Mouse (Mus musculus) megakaryocyte, embryonic 14.5 days (primary cell): ENCODE results near the gene Nfatc3. TPM values are rescaled to one million over a fixed set of nuclear protein-coding genes. Genes with fewer than 3 reads are reported as not detected.
A peak's percentile ranks its signal among the peaks of the same experiment; 100 is the strongest.

ENCODE experiments used
- H3K27me3 ChIP-seq: replicated peaks from 2 replicates; pipeline ENCODE3; 2012; ENCODE audit warnings: inconsistent platforms
- H3K36me3 ChIP-seq: replicated peaks from 2 replicates; pipeline ENCODE3; 2012; ENCODE audit warnings: low read length, inconsistent platforms, mixed read lengths
- H3K4me1 ChIP-seq: 2 replicates; pipeline ENCODE4 v1.6.1; 2012; ENCODE audit warnings: inconsistent platforms
- H3K4me3 ChIP-seq: replicated peaks from 2 replicates; pipeline ENCODE3; 2012; ENCODE audit warnings: moderate library complexity, mild to moderate bottlenecking, inconsistent platforms
- H3K9me3 ChIP-seq: 2 replicates; pipeline ENCODE4 v1.6.1; 2012; ENCODE audit warnings: inconsistent platforms
- FLI1 ChIP-seq: IDR thresholded peaks from 2 replicates; pipeline ENCODE4 v1.6.1; 2012; ENCODE audit warnings: low read length, inconsistent platforms, mixed read lengths
- GATA1 ChIP-seq: IDR thresholded peaks from 3 replicates; pipeline ENCODE4 v1.6.1; 2012; ENCODE audit warnings: mixed read lengths, low read length, inconsistent platforms, borderline replicate concordance
- polyA plus RNA-seq: library from polyadenylated mRNA; stranded (reverse); fragments of >175 nt; gene quantifications from 2 replicates; pipeline ENCODE4 v1.2.3, GENCODE M21; 2012; ENCODE audit warnings: low replicate concordance; ENCODE audit not compliant: insufficient read depth

Gene Nfatc3
- polyA plus RNA-seq, 1 experiment: 1.7 TPM

- TF ChIP-seq FLI1 (no peak), GATA1 (no peak)
- H3K27me3 ChIP-seq: peaks cover 30% of the 10 kb centered on the region
- no peak overlapping the region for H3K4me3 ChIP-seq
- peaks cover 54% of the 10 kb centered on the region for H3K36me3 ChIP-seq
- peaks cover 90% of the 10 kb centered on the region for H3K4me1 ChIP-seq
- H3K9me3 ChIP-seq: no peaks in the 10 kb centered on the region
These were observed 74.9 kb downstream of the Nfatc3 start for GRCm38 (mm10) chr8:106133526-106133925.

- H3K4me1 ChIP-seq: peaks cover 91% of the 10 kb centered on the region
- H3K36me3 ChIP-seq: peaks cover 50% of the 10 kb centered on the region
- peaks cover 30% of the 10 kb centered on the region for H3K27me3 ChIP-seq
- no peaks in the 10 kb centered on the region for H3K9me3 ChIP-seq
- H3K4me3 ChIP-seq: no peak overlapping the region
- no peak for TF ChIP-seq FLI1
These were observed 75.3 kb downstream of the Nfatc3 start for GRCm38 (mm10) chr8:106133946-106134345.

DNA sequence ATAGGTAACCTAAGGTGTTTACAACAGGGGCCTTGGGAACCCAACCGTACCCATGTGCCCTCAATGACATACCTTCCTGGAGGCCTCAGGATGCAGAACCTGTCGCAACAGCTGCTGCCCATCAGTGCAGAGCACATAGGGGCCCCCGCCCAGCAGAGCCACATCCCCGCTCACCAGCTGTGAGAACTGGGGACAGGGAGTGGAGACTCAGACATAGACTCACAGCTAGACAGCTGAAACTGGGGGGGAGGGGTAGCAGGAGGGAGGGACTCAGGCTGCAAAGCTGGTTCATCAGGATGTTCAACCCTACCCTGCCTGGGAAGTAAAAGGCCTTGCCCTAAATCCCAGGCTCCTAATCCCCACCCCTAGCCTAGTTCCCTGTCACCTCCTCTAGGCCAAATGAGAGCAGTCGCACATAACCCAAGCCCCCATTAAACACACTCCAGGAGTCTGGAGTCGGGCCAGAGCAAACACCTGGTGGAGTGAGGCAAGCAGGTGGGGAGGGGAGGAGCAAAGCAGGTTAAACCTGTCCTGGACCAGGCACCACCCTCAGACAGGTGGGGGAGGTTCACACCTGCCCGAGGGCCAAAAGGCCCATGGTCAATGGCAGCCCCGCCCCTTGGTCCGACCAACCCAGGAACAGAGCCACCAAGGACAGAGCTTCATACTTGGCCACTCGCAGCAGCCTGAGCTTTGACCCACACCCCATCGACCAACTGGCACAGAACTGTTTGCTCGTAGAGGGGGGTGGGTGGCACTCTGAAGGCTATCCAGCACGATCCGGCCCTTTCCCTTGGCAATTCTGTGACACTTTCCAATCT is 76.3 kb downstream of the Nfatc3 start:
- TF ChIP-seq FLI1 (no peak), GATA1 (no peak)
- peaks cover 39% of the 10 kb centered on the region for H3K36me3 ChIP-seq
- H3K4me1 ChIP-seq: peaks cover 87% of the 10 kb centered on the region
- peaks cover 30% of the 10 kb centered on the region for H3K27me3 ChIP-seq
- H3K9me3 ChIP-seq: no peaks in the 10 kb centered on the region
- H3K4me3 ChIP-seq: no peak overlapping the region

GRCm38 (mm10) chr8:106135672-106136071 is 77.0 kb downstream of the Nfatc3 start:
- no peaks in the 10 kb centered on the region for H3K9me3 ChIP-seq
- peak overlapping the region; percentile 93 for H3K4me3 ChIP-seq
- TF ChIP-seq GATA1: no peak
- TF ChIP-seq FLI1: no peak
- peaks cover 88% of the 10 kb centered on the region for H3K4me1 ChIP-seq
- peaks cover 32% of the 10 kb centered on the region for H3K36me3 ChIP-seq
- H3K27me3 ChIP-seq: peaks cover 30% of the 10 kb centered on the region

DNA sequence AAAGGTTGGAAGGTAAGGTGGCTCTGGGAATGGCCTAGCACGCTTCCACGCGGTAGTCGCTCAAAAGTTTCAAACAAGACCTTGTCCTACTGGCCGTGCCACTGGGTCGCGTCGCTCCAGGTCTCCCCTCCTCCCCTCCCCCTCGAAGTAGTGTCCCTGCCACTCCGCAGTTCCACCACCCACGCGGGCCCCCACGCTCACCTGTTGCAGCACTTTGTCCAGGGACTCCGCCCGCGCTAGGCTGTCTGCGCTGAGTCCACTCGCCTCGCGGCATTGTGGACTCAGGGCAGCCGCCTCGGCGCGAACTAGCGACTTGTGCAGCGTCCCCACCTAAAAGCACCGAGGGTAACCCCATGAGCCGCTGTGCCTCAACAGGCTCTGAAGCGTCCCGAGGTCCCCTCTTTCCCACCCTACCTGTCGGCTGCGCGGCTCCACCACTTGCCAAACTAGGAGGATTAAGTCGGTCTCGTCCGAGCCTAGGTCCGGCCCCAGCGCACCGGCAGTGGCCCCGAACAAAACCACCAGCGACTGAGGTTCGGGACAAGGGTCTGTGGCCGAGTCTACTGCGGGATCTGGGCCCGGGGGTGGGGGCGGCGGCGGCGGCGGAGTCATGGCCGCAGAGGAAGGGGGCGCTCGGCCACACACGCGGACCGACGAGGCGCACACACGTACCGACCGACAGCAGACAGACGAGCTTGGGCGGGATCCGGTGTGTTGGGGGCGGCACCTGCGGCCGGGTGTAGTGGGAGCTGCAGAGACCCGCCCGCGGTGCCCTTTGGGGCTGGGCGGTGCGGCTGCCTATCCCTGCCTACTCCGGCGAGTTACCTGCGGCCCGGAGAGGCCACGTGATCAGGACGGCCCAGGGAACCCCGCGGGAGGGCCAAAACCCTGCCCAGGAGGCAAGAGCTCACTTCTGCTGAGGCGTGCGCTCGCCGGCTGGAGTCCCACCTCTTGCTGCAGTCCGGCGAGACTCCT is 77.8 kb downstream of the Nfatc3 start, which contains the start of gene Esrp2:
Gene Esrp2, minus strand, starts transcription at position 819 of the 975 bp plus-strand sequence.
- Histone ChIP-seq H3K27me3 (peaks cover 30% of the 10 kb centered on the region), H3K4me1 (peaks cover 86% of the 10 kb centered on the region)

GRCm38 (mm10) chr8:106137218-106137905 is 78.7 kb downstream of the Nfatc3 start:
- no peaks in the 10 kb centered on the region for H3K9me3 ChIP-seq
- H3K4me1 ChIP-seq: peaks cover 84% of the 10 kb centered on the region
- peaks cover 15% of the 10 kb centered on the region for H3K36me3 ChIP-seq
- H3K27me3 ChIP-seq: peaks cover 30% of the 10 kb centered on the region
- peak overlapping the region; percentile 93 for H3K4me3 ChIP-seq
- TF ChIP-seq GATA1 (no peak), FLI1 (no peak)

More for the DNA sequence above, 77.8 kb downstream of the Nfatc3 start, which contains the start of gene Esrp2:
- TF ChIP-seq FLI1: no peak
- no peak for TF ChIP-seq GATA1
- Histone ChIP-seq H3K9me3 (no peaks in the 10 kb centered on the region), H3K36me3 (peaks cover 25% of the 10 kb centered on the region), H3K4me3 (peak within 1 kb of the TSS; percentile 93)

DNA sequence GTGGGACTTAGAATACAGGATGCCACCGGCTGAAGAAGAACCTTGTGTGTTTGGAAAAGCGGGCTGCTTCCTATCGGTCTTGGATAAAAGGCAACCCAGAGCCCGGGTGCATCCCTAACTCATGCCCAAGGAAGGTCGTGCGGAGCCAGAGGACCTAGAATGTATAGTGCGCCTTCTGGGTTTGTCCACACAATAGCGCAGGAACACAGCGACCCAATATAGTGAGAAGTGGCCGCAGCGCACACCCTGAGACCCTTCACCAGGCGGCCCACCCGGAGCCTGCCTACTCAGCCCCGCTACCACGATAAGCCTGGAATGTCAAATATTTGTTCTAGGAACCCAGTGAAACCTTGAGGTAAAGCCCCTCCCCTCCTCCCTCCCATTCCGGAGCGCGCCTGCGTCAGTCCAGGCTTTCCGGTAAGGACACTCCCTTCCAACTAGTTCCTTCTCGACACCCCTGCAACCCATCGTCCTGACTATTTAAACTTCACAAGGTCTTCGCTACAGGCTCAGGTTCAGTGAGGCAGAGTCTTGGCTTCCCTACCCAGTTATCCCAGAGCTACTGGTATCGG is 79.4 kb downstream of the Nfatc3 start:
- TF ChIP-seq GATA1 (no peak), FLI1 (no peak)
- peak overlapping the region; percentile 93 for H3K4me3 ChIP-seq
- H3K9me3 ChIP-seq: no peaks in the 10 kb centered on the region
- H3K36me3 ChIP-seq: peaks cover 9% of the 10 kb centered on the region
- peaks cover 78% of the 10 kb centered on the region for H3K4me1 ChIP-seq
- peaks cover 30% of the 10 kb centered on the region for H3K27me3 ChIP-seq

- peaks cover 29% of the 10 kb centered on the region for H3K27me3 ChIP-seq
- H3K36me3 ChIP-seq: peaks cover 3% of the 10 kb centered on the region
- peak overlapping the region; percentile 93 for H3K4me3 ChIP-seq
- TF ChIP-seq GATA1 (no peak), FLI1 (no peak)
- H3K9me3 ChIP-seq: no peaks in the 10 kb centered on the region
- peaks cover 72% of the 10 kb centered on the region for H3K4me1 ChIP-seq
These were observed 80.0 kb downstream of the Nfatc3 start for GRCm38 (mm10) chr8:106138616-106139015.

- Histone ChIP-seq H3K4me3 (no peak overlapping the region), H3K4me1 (peaks cover 66% of the 10 kb centered on the region), H3K36me3 (no peaks in the 10 kb centered on the region), H3K27me3 (peaks cover 22% of the 10 kb centered on the region), H3K9me3 (no peaks in the 10 kb centered on the region)
- TF ChIP-seq GATA1 (no peak), FLI1 (no peak)
These were observed 81.6 kb downstream of the Nfatc3 start for GRCm38 (mm10) chr8:106140191-106140590.
